Mouse (Mus musculus) adrenal gland, adult 18-20 months (tissue): ENCODE data around the gene Krt7. TPM values are rescaled to one million over a fixed set of nuclear protein-coding genes. Genes with fewer than 3 reads are reported as not detected.

Experiments used
- DNase-seq, 2 experiments: peaks; one replicate each; pipeline ENCODE4 v3.0.0; 2021 to 2022; ENCODE audit warnings: low spot score in 2 of 2
- long read RNA-seq, 2 experiments: library from polyadenylated mRNA; stranded (forward); transcript quantifications; one replicate each; pipeline ENCODE4 v2.0.0; 2021
- total RNA-seq, 2 experiments: library from RNA; stranded (reverse); gene quantifications; 1 replicate in 1 of 2; 2 replicates in 1 of 2; pipeline ENCODE4 v1.2.3; 2021

Gene Krt7
- 1 to 10 TPM; 1.4 to 2.6 TPM for total RNA-seq
- long read RNA-seq, experiment 1, full-length matches to known transcripts = 2 of 2 reads
- long read RNA-seq, experiment 1, partial matches to known transcripts = 0 of 2 reads
- long read RNA-seq, experiment 1, other reads (novel, unspliced or antisense) = 0 of 2 reads
- long read RNA-seq, experiment 2, full-length matches to known transcripts = 2 of 4 reads
- long read RNA-seq, experiment 2, partial matches to known transcripts = 1 of 4 reads
- long read RNA-seq, experiment 2, other reads (novel, unspliced or antisense) = 1 of 4 reads

- no peak for DNase-seq
These were observed at the start of gene Krt7 for GRCm38 (mm10) chr15:101410775-101411174. Gene Krt7 (plus strand): TSS chr15:101411043.

GRCm38 (mm10) chr15:101362393-101363010 lies 48.3 kb upstream of the Krt7 start:
- DNase-seq = no peak

GRCm38 (mm10) chr15:101363933-101364332 lies 46.9 kb upstream of the Krt7 start:
- no peak for DNase-seq

GRCm38 (mm10) chr15:101364425-101364824 lies 46.4 kb upstream of the Krt7 start:
- DNase-seq = no peak

GRCm38 (mm10) chr15:101364891-101365671 lies 45.8 kb upstream of the Krt7 start:
- DNase-seq = no peak

DNA sequence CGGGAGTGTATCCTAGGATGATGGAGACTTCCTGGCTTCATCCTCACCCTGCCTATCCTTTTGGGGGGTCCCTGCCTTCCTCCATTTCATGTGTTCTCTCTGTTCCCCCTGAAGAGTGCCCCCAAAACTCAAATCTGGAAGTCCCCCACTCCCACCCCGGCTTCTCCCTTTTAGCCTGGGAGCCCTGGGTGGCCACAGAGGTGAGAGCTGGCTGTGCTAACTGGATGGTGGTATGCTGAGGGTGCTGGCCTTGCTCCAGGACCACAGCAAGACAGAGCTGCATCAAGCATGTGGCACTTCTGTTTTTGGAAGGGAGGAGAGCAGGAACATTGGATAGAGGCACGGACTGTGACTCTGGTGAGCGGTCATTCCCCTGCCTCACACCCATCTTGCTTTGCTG lies 45.1 kb upstream of the Krt7 start:
- no peak for DNase-seq

GRCm38 (mm10) chr15:101366482-101366881 lies 44.4 kb upstream of the Krt7 start:
- no peak for DNase-seq

GRCm38 (mm10) chr15:101366926-101367325 lies 43.9 kb upstream of the Krt7 start:
- no peak for DNase-seq

- no peak for DNase-seq
These were observed 43.3 kb upstream of the Krt7 start for GRCm38 (mm10) chr15:101367497-101367896.

DNA sequence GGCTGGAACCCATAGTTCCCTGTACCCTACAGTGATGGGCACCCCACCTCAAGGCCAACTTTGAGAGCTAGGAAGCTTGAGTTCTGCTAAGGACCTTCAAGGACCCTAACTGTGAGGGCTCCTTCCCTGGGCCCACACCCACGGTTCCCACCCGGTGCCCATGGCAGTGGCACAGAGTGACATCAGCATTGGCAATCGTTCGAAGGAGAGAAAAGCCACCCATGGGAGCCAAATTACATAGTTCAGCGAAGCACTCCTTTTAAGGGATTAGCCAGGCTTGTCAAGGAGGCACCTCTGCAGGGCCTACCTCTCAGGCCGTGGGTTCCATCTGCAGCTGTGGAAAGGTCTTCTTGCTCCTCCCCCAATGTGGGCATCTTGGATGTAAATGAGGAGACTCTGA lies 42.8 kb upstream of the Krt7 start:
- no peak for DNase-seq

- no peak for DNase-seq
These were observed 42.1 kb upstream of the Krt7 start for GRCm38 (mm10) chr15:101368502-101369381.

- DNase-seq = no peak
These were observed 41.3 kb upstream of the Krt7 start for GRCm38 (mm10) chr15:101369382-101370100.

- DNase-seq = peak; percentile 83 to 87
These were observed 40.5 kb upstream of the Krt7 start, which contains the start of gene Krt80 for GRCm38 (mm10) chr15:101370101-101370911. Gene Krt80 (minus strand): TSS chr15:101370162.

DNA sequence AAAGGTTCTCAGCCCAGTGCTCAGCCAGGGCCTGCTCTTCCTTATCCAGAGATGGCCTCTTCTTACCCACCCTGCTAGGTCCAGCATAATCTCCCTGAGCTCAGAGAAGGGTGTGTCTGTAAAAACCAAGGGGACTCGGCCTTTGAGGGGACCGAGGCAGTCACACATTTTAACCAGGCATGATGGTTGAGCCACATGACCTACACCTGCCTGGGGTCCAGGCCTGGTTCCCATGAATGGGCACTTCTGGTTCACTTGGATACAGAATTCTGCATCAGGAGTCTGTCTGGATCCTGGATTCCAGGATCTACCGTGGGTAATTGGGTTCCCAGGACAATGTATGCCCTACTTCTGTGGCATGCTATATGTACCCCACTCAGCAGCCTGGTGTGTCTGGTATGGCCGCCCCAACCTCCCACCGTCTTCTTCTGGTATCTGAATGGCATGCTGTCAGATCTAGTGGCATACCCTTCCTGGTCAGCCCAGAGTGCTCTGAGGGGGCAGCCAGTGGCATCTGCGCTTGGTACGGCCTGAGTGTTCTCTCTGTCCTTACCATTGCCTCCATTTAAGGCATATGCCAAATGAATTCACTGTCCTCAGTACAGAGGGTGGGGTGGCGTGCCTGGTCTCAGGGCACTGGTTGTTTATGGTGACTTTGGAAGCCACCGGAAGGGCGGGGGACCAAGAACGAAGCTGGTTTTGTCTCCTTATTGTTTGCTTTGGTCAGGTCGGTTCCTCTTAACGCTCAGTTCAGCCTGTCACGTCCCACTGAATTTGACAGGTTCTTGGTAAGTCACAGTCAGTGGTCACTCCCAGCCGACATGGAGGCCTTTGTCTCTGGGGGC lies 39.5 kb upstream of the Krt7 start:
- no peak for DNase-seq

GRCm38 (mm10) chr15:101372131-101372977 lies 38.5 kb upstream of the Krt7 start:
- DNase-seq = no peak

DNA sequence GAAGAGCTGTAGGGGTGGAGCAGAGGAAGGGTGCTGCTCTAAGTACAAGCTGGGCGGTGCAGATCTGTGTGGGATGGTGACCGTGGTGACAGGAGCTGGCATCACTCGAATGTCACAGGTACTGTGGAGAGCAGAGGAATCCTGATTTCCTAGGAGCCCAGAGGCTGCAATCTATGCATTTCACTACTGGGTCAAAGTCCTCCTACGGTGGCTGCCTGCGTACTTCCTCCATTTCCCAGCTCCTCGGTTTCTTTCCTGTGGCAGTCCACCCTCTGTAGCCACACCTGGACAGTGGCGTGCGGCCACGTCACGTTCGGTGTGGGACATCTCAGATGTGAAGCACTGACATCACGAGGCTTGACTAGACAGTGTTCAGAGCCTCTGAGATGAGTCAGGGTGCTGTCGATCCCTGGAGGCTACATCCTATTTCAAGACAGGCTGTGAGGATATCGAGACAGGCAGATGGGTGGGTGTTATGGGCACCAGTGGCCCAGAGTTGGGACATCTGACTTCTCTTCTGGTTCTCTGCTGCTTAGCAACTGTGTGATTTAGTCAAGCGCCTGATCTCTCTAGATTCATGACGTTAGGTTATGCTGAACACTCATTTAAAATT lies 37.5 kb upstream of the Krt7 start:
- DNase-seq = no peak

GRCm38 (mm10) chr15:101374879-101375278 lies 36.0 kb upstream of the Krt7 start:
- peak in 1 of 2 experiments; percentile 60 for DNase-seq
